Mouse (Mus musculus) spleen, adult 2 months (tissue): ENCODE results near the gene Sypl.

Experiments
- CTCF ChIP-seq: fragments of 200-500 bp; IDR thresholded peaks from 2 replicates; pipeline ENCODE4 v1.5.1; 2011; ENCODE audit warnings: mild to moderate bottlenecking, inconsistent platforms; ENCODE audit not compliant: insufficient read depth, insufficient read length, insufficient replicate concordance; ENCODE audit errors: extremely low read depth
- POLR2A ChIP-seq: fragments of 200-500 bp; IDR thresholded peaks from 2 replicates; pipeline ENCODE4 v1.6.1; 2011; ENCODE audit warnings: low read depth, low read length, inconsistent platforms

GRCm38 (mm10) chr12:32953066-32953465 is 625 bp upstream of the Sypl start:
- TF ChIP-seq CTCF: no peak
- TF ChIP-seq POLR2A: no peak
